Mouse (Mus musculus) thymus, adult 2 months (tissue): Measurements from ENCODE around the gene Inpp5a. TPM values are rescaled to one million over a fixed set of nuclear protein-coding genes. Genes with fewer than 3 reads are reported as not detected.

Experiments used
- DNase-seq: peaks from one replicate; pipeline ENCODE4 v3.0.0; 2021
- H3K27ac ChIP-seq: fragments of 200-500 bp; 2 replicates; pipeline ENCODE4 v1.5.1; 2012; ENCODE audit warnings: low read length, control low read depth; ENCODE audit not compliant: control insufficient read depth, insufficient read depth
- H3K27me3 ChIP-seq: fragments of 200-500 bp; 2 replicates; pipeline ENCODE4 v1.6.1; 2012; ENCODE audit warnings: mild to moderate bottlenecking, low read length, moderate library complexity, mixed read lengths; ENCODE audit not compliant: control insufficient read depth, insufficient read depth
- H3K36me3 ChIP-seq: fragments of 200-500 bp; 2 replicates; pipeline ENCODE4 v1.6.1; 2012; ENCODE audit warnings: mild to moderate bottlenecking, low read length, moderate library complexity; ENCODE audit not compliant: control insufficient read depth, insufficient read depth
- H3K4me1 ChIP-seq: fragments of 200-500 bp; replicated peaks from 2 replicates; pipeline ENCODE4 v1.6.1; 2012; ENCODE audit warnings: low read length; ENCODE audit not compliant: control insufficient read depth, insufficient read depth
- H3K4me3 ChIP-seq: fragments of 200-500 bp; 2 replicates; pipeline ENCODE4 v1.5.1; 2012; ENCODE audit warnings: mild to moderate bottlenecking, low read length, control low read depth, moderate library complexity; ENCODE audit not compliant: control insufficient read depth, insufficient read depth
- CTCF ChIP-seq: fragments of 200-500 bp; IDR thresholded peaks from 2 replicates; pipeline ENCODE4 v1.5.1; 2012; ENCODE audit warnings: mild to moderate bottlenecking, control low read depth, low read length, moderate library complexity, borderline replicate concordance; ENCODE audit not compliant: control insufficient read depth, poor library complexity, insufficient read depth; ENCODE audit errors: extremely low read depth
- POLR2A ChIP-seq: fragments of 200-500 bp; IDR thresholded peaks from 2 replicates; pipeline ENCODE4 v1.6.1; 2012; ENCODE audit warnings: mild to moderate bottlenecking, low read length, control low read depth, moderate library complexity; ENCODE audit not compliant: control insufficient read depth, poor library complexity, insufficient read depth; ENCODE audit errors: extremely low read depth
- WGBS: fragments of 180-500 bp; shearing (Covaris S2); methylation state at CpG from one replicate; pipeline ENCODE4 v1.1.7; 2018; 5-methylcytosine and 5-hydroxymethylcytosine counted together
- polyA plus RNA-seq: library from polyadenylated mRNA; depleted of rRNA; stranded (reverse); fragments of >200 nt; gene quantifications from 2 replicates; pipeline ENCODE4 v1.2.3, GENCODE M21; 2012

Inpp5a gene
- polyA plus RNA-seq, 1 experiment: 17.9 TPM

DNA sequence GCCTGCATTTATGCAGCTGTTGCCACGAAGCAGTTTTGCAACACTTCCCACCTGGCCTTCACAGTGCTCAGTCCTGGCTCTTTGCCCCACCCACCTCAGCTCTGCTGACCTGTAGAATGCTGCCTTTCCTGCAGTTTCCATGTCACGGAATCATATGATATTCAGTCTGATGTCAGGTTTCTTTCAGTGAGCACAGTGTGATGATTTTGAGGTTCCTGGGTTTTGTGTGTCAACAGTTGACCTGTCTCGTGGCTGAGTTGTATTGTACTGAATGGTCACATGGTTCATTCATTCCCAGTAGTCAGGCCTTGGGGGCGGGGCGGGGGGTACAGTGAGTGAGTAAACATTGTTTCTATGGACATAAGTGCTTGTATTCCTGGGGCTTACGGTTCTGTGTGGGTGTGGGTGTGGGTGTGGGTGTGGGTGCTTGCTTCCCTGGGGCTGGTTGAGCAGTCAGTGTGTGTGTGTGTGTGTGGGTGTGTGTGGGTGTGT, 9.7 kb downstream of the Inpp5a start:
- H3K4me3 ChIP-seq: no peak overlapping the region
- WGBS: 74% methylated on average over 6 of the region's 6 CpGs
- no peak overlapping the region for H3K27ac ChIP-seq
- no peaks in the 10 kb centered on the region for H3K36me3 ChIP-seq
- no peaks in the 10 kb centered on the region for H3K27me3 ChIP-seq
- peaks cover 43% of the 10 kb centered on the region for H3K4me1 ChIP-seq
- TF ChIP-seq CTCF (no peak), POLR2A (no peak)
- no peak for DNase-seq

DNA sequence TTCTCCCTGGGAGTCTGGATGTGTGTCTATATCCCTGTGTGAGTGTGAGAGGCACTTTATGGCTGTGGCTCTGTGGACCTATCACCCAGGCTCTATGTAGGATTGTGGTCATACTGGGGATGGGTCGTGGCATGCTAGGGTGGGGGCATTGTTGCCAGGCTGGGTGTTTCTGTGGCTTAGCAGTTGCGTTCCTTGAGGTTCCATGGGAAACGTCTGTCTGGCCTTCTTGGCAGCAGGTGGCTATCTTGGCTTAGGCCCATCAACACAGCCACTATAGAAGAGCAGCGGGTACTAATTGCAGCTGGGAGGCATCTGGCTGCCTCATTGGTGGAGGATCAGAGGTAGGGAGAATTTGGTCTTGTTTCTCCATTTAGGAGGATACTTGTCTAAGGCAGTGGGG, 10.7 kb downstream of the Inpp5a start:
- no peak for DNase-seq
- Histone ChIP-seq H3K36me3 (no peaks in the 10 kb centered on the region), H3K4me1 (peaks cover 43% of the 10 kb centered on the region), H3K4me3 (no peak overlapping the region), H3K27me3 (no peaks in the 10 kb centered on the region), H3K27ac (no peak overlapping the region)
- WGBS: 49% methylated on average over 4 of the region's 4 CpGs
- TF ChIP-seq POLR2A (no peak), CTCF (no peak)

DNA sequence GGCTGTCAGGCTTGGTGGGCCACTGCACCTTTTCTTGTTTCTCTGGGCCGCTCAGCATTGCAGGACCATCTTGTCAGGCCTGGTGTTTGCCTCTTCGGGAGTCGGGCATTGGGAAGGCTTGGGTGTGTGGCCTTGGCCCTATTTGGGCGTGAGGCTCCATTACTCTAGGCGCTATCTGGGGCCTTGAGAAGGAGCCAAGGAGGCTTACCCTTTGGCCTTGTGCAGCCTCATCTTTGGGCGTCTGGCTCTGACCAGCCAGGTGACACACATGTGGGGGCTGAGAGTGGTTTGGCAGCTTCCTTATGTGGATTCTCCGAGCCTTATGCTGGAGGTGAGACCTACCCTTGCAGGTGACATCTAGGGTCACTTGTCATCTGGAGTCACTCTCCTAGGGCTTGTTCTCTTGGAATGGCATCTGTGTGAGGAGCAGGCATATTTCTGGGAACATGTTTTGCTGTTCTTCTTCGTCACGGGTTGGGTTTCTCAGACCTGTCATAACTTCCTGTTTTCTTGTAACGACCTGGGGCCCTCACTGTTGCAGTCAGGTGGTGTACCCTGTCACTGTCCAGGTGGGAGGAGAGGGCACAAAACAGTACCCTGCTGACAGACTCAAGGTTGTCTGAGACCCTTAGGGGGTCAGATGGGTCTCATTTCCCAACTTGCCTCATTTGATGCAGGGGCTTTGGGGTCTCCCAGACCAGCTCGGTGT, 11.2 kb downstream of the Inpp5a start:
- Histone ChIP-seq H3K27me3 (no peaks in the 10 kb centered on the region), H3K36me3 (no peaks in the 10 kb centered on the region), H3K27ac (peak overlapping the region; percentile 22; the same call in 1 of the 2 replicates), H3K4me3 (no peak overlapping the region), H3K4me1 (peaks cover 43% of the 10 kb centered on the region)
- 57% methylated on average over 11 of the region's 11 CpGs for WGBS
- no peak for DNase-seq
- TF ChIP-seq POLR2A (no peak), CTCF (no peak)

DNA sequence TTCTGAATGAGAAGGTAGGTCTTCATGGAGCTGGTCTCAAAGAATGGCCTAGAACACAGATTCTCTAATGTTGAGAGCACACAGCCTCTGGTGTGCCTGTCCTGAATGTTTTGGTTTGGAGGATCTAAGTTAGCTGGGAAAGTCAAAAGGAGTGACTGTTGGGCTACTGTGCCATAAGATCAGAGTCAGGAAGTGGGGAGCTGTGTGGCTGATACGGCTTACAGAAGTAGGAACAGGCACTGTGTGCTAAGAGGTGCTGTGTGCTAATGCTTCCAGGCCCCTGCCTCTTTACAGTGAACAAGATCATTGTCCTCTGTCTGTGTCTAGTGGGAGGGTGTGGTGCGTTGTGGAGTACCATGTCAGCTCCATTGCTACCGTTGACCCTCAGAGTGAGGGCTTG, 12.0 kb downstream of the Inpp5a start:
- peak overlapping the region; percentile 22; the same call in 1 of the 2 replicates for H3K27ac ChIP-seq
- H3K4me3 ChIP-seq: no peak overlapping the region
- no peaks in the 10 kb centered on the region for H3K36me3 ChIP-seq
- H3K4me1 ChIP-seq: peaks cover 43% of the 10 kb centered on the region
- H3K27me3 ChIP-seq: no peaks in the 10 kb centered on the region
- 46% methylated on average over 3 of the region's 3 CpGs for WGBS
- TF ChIP-seq CTCF (no peak), POLR2A (no peak)
- DNase-seq: no peak

DNA sequence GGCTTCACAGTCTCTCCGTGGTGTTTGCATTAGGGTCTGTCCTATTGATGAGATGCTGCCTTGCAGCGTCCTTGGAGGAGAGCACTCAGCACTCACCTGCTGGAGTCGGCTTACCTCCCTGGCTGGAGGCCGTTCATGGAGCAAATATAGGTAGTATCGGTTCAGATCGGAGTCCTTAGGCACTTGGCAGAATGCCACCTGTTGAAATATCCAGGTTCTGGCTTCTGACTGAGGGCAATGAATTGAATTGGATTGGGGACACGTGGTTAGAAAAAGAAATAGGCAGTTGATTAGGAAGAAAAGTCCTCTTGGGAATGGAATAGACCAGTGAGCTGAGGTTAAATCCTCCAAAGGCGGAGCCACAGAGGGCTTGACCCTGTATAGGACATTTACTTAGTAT, 12.9 kb downstream of the Inpp5a start:
- Histone ChIP-seq H3K36me3 (no peaks in the 10 kb centered on the region), H3K27me3 (no peaks in the 10 kb centered on the region), H3K27ac (no peak overlapping the region), H3K4me1 (peaks cover 43% of the 10 kb centered on the region), H3K4me3 (no peak overlapping the region)
- no peak for TF ChIP-seq CTCF
- no peak for TF ChIP-seq POLR2A
- no peak for DNase-seq
- 97% methylated on average over 8 of the region's 8 CpGs for WGBS

DNA sequence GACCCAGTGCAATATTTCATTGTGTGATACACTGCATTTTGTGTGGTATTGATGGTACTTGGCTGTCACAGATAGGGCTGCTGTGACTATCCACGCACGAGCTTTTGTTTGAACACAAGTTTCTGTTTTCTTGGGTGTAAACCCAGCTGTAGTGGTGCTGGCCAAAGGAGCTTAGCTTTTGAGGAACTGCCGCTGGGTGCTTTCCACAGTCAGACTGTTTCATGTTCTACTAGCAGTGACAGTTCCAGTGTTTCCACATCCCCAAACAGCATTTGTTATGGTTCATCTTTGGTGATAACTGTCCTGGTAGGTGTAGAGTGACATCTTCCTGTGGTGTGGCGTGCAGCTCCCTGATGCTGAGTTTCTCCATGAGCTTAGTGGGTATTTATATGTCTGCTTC, 13.8 kb downstream of the Inpp5a start:
- Histone ChIP-seq H3K27me3 (no peaks in the 10 kb centered on the region), H3K36me3 (no peaks in the 10 kb centered on the region), H3K4me1 (peaks cover 37% of the 10 kb centered on the region), H3K27ac (no peak overlapping the region), H3K4me3 (no peak overlapping the region)
- 66% methylated on average over 4 of the region's 4 CpGs for WGBS
- no peak for DNase-seq
- TF ChIP-seq POLR2A (no peak), CTCF (no peak)

DNA sequence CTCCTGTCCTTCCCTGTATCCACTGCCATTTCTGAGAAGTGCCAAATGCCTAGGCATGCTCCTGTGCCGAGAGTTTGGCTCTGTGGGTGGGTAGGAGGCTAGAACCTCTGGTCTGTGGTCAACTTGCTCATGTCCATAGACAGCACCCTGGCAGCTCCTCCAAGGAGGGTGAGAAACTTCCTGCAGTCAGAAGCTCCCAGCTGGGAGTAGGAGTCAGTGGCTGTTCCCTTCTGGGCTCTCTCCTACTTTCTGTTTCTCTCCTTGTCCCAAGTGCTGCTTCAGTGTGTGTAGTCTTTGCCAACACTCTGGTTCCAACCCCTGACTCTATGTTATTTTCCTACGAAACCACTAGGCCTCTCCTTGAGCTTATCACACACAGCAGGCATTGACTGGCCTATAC, 17.7 kb downstream of the Inpp5a start:
- DNase-seq: no peak
- Histone ChIP-seq H3K4me1 (peaks cover 2% of the 10 kb centered on the region; the same call in 1 of the 2 replicates), H3K4me3 (no peak overlapping the region), H3K27ac (no peak overlapping the region), H3K27me3 (no peaks in the 10 kb centered on the region), H3K36me3 (no peaks in the 10 kb centered on the region)
- TF ChIP-seq CTCF (no peak), POLR2A (no peak)
- WGBS: 91% methylated on average over 2 of the region's 2 CpGs
